Mouse (Mus musculus) hindbrain, embryonic 14.5 days (tissue): ENCODE measurements around the gene 4933427I04Rik. TPM values are rescaled to one million over a fixed set of nuclear protein-coding genes. Genes with fewer than 3 reads are reported as not detected.

Experiments
- polyA plus RNA-seq: library from polyadenylated mRNA; unstranded; fragments of >200 nt; fragmentation: Nextera tagmentation; extraction: Ambion mirVana; gene quantifications from 2 replicates; pipeline ENCODE4 v1.2.1, GENCODE M21; 2014

4933427I04Rik gene
- polyA plus RNA-seq, 1 experiment from 2014 or later = 0.20 TPM

Other genes starting within 250 kb of the 4933427I04Rik start
- gene Macf1, start 175.3 kb upstream of the 4933427I04Rik start, polyA plus RNA-seq = 111 and 120 TPM in 2 replicates
- 501 and 593 TPM in 2 replicates for gene Ndufs5, start 141.5 kb upstream of the 4933427I04Rik start, polyA plus RNA-seq
- gene Akirin1, start 109.3 kb upstream of the 4933427I04Rik start, polyA plus RNA-seq = 88.5 and 100 TPM in 2 replicates
- 0.90 and 1.2 TPM in 2 replicates for gene Rhbdl2, start 71.8 kb upstream of the 4933427I04Rik start, polyA plus RNA-seq
- gene Mycbp, start 45.2 kb downstream of the 4933427I04Rik start, polyA plus RNA-seq = 38.8 and 44.1 TPM in 2 replicates
- gene Rragc, start 57.8 kb downstream of the 4933427I04Rik start, polyA plus RNA-seq = 48.9 and 53.2 TPM in 2 replicates
- gene 4930535I16Rik, start 58.3 kb downstream of the 4933427I04Rik start, polyA plus RNA-seq = not detected in 2 replicates